Mouse (Mus musculus) midbrain, embryonic 13.5 days (tissue): Measurements from ENCODE around the gene Smad9. TPM values are rescaled to one million over a fixed set of nuclear protein-coding genes. Genes with fewer than 3 reads are reported as not detected.
A peak's percentile ranks its signal among the peaks of the same experiment; 100 is the strongest.

ENCODE experiments used
- ATAC-seq: fragments of 200-750 bp; cut with Nextera tagmentation; 2 replicates; pipeline ENCODE4 v1.8.0; 2017; ENCODE audit warnings: mild to moderate bottlenecking, moderate TSS enrichment, moderate library complexity
- H3K27ac ChIP-seq: fragments of 300-500 bp; sonication (generic); 2 replicates; pipeline ENCODE4 v1.5.1; 2015; ENCODE audit warnings: inconsistent platforms, mild to moderate bottlenecking, moderate library complexity
- H3K27me3 ChIP-seq: fragments of 300-500 bp; sonication (generic); 2 replicates; pipeline ENCODE4 v1.6.1; 2015; ENCODE audit warnings: mild to moderate bottlenecking, inconsistent platforms
- H3K36me3 ChIP-seq: fragments of 300-500 bp; sonication (generic); 2 replicates; pipeline ENCODE4 v1.6.1; 2015; ENCODE audit warnings: mild to moderate bottlenecking, inconsistent platforms
- H3K4me1 ChIP-seq: fragments of 300-500 bp; sonication (generic); replicated peaks from 2 replicates; pipeline ENCODE4 v1.6.1; 2015; ENCODE audit warnings: inconsistent platforms
- H3K4me2 ChIP-seq: fragments of 300-500 bp; sonication (generic); replicated peaks from 2 replicates; pipeline ENCODE4 v1.6.1; 2015; ENCODE audit warnings: moderate library complexity, mild to moderate bottlenecking, inconsistent platforms
- H3K4me3 ChIP-seq: fragments of 300-500 bp; sonication (generic); replicated peaks from 2 replicates; pipeline ENCODE4 v1.5.1; 2015; ENCODE audit warnings: mild to moderate bottlenecking, inconsistent platforms
- H3K9ac ChIP-seq: fragments of 300-500 bp; sonication (generic); replicated peaks from 2 replicates; pipeline ENCODE4 v1.6.1; 2015; ENCODE audit warnings: mild to moderate bottlenecking, inconsistent platforms
- H3K9me3 ChIP-seq: fragments of 300-500 bp; sonication (generic); 2 replicates; pipeline ENCODE4 v1.6.1; 2016; ENCODE audit warnings: mild to moderate bottlenecking, inconsistent platforms
- WGBS: fragments of 180-500 bp; shearing (Covaris S2); methylation state at CpG from one replicate; pipeline ENCODE4 v1.1.7; 2015; 5-methylcytosine and 5-hydroxymethylcytosine counted together
- polyA plus RNA-seq: library from polyadenylated mRNA; unstranded; fragments of >200 nt; fragmentation: Nextera tagmentation; extraction: Ambion mirVana; gene quantifications from 2 replicates; pipeline ENCODE4 v1.2.1, GENCODE M21; 2015

Smad9 gene
- polyA plus RNA-seq, 1 experiment from 2014 or later: 0.15 TPM

DNA sequence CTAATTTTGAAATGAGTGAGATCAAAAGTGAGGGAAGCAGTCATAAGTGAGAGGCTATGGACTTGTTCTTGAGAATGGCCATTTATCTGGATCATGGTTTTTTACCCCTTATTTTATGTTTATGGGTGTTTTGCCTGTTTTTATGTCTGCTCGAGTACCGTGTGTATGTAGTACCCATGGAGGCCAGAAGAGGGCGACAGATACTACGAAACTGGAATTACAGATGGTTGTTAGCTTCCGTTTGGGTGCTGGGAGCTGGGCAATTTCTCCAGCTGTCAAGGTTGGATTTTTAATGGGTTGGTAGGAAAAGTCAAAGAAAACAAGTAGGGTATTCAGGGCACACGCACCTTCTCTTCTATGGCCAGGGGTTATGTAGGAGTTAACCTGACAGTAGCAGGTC lies 38.4 kb downstream of the Smad9 start:
- Histone ChIP-seq H3K4me3 (no peak overlapping the region), H3K27ac (no peak overlapping the region), H3K4me1 (no peaks in the 10 kb centered on the region), H3K4me2 (no peak overlapping the region), H3K36me3 (no peaks in the 10 kb centered on the region), H3K9me3 (peaks cover 9% of the 10 kb centered on the region), H3K27me3 (no peaks in the 10 kb centered on the region), H3K9ac (no peak overlapping the region)
- WGBS: 85% methylated on average over 6 of the region's 6 CpGs
- no peak for ATAC-seq

DNA sequence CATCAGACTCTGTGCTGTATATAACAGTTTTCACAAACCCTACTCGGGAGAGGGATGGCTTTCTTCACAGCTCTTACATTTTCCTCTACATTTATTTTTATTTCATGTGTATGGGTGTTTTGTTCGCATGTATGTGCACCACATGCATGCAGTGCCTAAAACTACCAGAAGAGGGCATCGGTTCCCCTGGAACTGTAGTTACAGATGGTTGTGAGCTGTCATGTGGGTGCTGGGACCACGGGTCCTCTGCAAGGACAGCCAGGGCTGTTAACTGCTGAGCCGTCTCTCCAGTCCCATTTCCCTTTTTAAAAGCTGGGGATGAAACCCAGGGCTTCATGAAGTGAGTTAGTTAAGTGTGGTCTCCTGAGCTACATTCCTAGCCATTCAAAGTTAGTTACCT lies 40.0 kb downstream of the Smad9 start:
- Histone ChIP-seq H3K4me1 (no peaks in the 10 kb centered on the region), H3K9me3 (peaks cover 9% of the 10 kb centered on the region), H3K4me2 (no peak overlapping the region), H3K27ac (no peak overlapping the region), H3K27me3 (no peaks in the 10 kb centered on the region), H3K4me3 (no peak overlapping the region), H3K9ac (no peak overlapping the region), H3K36me3 (no peaks in the 10 kb centered on the region)
- ATAC-seq: no peak
- WGBS: 94% methylated on average over 5 of the region's 5 CpGs

DNA sequence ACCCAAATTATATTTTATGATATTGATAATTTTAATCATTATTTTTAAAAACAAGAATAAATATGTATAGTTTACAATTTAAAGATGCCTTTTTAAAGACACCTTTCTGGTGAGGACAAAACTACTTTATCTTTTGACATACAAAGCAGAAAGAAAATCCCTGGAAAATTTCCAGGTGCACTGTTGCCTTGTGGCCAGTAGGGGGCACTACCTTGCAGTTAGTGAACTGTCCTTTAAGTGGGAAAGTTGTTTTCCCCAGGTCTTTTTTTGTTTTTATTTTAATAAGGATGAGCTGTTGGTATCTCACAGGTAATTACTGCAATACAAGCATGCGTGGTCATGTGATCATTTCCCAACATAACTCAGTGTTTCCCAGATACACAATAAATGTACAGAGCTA lies 40.4 kb downstream of the Smad9 start:
- WGBS: 100% methylated on average over 1 of the region's 1 CpGs
- ATAC-seq: no peak

DNA sequence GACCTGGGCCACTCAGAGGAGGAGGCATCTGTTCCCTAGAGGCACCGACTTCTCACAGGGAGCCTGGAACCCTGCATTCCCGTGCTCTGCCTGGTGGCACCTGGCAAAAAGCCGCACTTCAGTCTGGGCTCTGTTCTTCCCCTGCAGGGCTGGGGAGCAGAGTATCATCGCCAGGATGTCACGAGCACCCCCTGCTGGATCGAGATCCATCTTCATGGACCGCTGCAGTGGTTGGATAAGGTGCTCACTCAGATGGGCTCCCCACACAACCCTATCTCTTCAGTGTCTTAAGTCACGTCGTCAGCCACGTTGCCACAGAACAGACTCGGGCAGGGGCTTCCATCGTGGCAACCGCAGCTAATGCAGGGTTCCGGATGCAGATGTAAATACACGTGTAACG lies 41.8 kb downstream of the Smad9 start:
- no peaks in the 10 kb centered on the region for H3K4me1 ChIP-seq
- 40% methylated on average over 16 of the region's 16 CpGs for WGBS
- H3K9me3 ChIP-seq: peaks cover 9% of the 10 kb centered on the region
- H3K27me3 ChIP-seq: no peaks in the 10 kb centered on the region
- H3K4me2 ChIP-seq: no peak overlapping the region
- H3K4me3 ChIP-seq: no peak overlapping the region
- H3K27ac ChIP-seq: no peak overlapping the region
- H3K36me3 ChIP-seq: no peaks in the 10 kb centered on the region
- peak; percentile 76; the same call in 1 of the 2 replicates for ATAC-seq
- no peak overlapping the region for H3K9ac ChIP-seq

More for the DNA sequence above, 40.4 kb downstream of the Smad9 start:
- Histone ChIP-seq H3K9ac (no peak overlapping the region), H3K27me3 (no peaks in the 10 kb centered on the region), H3K9me3 (peaks cover 9% of the 10 kb centered on the region), H3K27ac (no peak overlapping the region), H3K4me1 (no peaks in the 10 kb centered on the region), H3K36me3 (no peaks in the 10 kb centered on the region), H3K4me2 (no peak overlapping the region), H3K4me3 (no peak overlapping the region)

DNA sequence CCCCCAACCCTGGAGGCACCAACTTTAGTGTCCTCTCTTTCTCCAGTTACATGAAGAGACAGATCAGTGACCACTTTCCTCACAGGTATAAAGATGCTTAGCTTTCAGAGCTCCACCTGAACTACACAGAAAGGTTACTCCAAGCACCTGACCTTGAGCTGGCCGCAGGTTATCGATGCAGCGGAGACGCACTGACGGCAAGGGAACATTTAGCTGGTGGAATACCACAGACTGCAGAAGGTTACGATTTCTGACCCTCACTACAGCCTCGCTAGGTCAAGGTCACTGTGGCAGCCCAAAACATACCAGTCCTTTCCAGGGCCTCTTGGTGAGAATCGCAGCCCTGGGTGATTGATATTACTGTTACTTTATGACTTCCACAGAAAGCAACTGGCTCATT lies 48.3 kb downstream of the Smad9 start:
- Histone ChIP-seq H3K36me3 (peaks cover 17% of the 10 kb centered on the region), H3K9me3 (no peaks in the 10 kb centered on the region), H3K9ac (no peak overlapping the region), H3K4me1 (peaks cover 24% of the 10 kb centered on the region), H3K27ac (no peak overlapping the region), H3K4me3 (no peak overlapping the region), H3K27me3 (no peaks in the 10 kb centered on the region), H3K4me2 (no peak overlapping the region)
- no peak for ATAC-seq
- WGBS: 96% methylated on average over 8 of the region's 8 CpGs

DNA sequence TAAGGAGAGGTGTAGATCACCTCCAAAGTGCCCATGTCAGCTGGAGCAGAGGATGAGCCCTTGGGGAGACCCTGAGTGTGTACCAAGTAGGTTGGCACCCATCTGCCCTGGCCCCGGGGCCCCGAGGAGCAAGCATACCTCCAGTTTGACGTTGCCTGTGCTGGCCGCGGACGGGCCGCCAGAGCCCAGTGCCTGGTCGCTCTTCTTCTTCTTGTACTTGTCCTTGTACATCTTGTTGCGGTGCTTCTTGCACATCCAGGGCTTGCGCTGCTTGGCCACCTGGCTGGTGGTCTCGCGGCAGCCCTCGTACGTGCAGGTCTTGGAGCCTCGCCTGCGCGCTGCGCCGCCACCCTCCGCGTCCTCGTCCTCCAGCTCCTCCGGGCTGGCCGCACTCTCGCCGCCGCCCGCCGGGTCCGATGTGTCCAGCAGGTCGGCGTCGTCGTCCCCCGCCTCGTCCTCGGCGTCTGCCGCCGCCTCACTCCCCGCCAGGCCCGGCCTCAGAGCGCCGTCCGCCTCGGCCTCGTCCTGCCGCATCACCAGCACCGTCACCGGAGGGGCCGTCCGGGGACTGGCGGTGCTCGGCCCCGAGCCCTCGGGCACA lies 51.8 kb downstream of the Smad9 start:
- H3K4me3 ChIP-seq: peak overlapping the region; percentile 82
- under 1% methylated on average over 53 of the region's 56 CpGs for WGBS

DNA sequence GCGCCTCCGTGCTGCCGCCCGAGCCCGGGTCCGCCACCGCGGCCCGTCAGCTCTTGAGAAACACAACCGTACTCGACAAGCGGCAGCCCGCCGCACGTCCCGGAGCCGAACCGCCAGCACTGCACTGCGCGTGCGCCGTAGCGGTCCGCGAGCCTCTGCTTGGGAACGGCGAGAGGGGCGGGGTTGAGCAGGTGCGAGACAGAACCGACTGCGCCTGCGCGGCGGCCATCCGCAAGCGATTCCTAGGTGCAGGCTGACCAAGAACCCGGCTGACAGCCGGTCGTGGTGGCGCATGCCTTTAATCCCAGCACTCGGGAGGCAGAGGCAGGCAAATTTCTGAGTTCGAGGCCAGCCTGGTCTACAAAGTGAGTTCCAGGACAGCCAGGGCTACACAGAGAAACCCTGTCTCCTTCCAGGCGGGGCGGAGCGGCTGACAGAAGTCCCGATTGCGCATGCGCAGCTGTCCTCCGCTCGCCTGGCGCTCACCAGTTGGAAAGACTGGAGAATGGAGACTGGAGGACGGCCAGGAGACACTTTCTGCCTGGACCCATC lies 52.4 kb downstream of the Smad9 start, which contains the start of gene Rfxap:
Gene Rfxap (minus strand): TSS at position 126 of the 552 bp plus-strand sequence.
- H3K4me3 ChIP-seq: peak within 1 kb of the TSS; percentile 82
- peak within 1 kb of the TSS; percentile 90 for H3K9ac ChIP-seq
- peak within 1 kb of the TSS; percentile 97 for H3K4me2 ChIP-seq
- peaks cover 3% of the 10 kb centered on the region; the same call in 1 of the 2 replicates for H3K27me3 ChIP-seq
- under 1% methylated on average over 52 of the region's 52 CpGs for WGBS
- peak; percentile 95 for ATAC-seq
- H3K4me1 ChIP-seq: peaks cover 24% of the 10 kb centered on the region
- H3K27ac ChIP-seq: peak within 1 kb of the TSS; percentile 97
- H3K36me3 ChIP-seq: peaks cover 17% of the 10 kb centered on the region
- H3K9me3 ChIP-seq: no peaks in the 10 kb centered on the region

More for the DNA sequence above, 51.8 kb downstream of the Smad9 start:
- peak overlapping the region; percentile 97 for H3K27ac ChIP-seq
- peaks cover 3% of the 10 kb centered on the region; the same call in 1 of the 2 replicates for H3K27me3 ChIP-seq
- peaks cover 24% of the 10 kb centered on the region for H3K4me1 ChIP-seq
- H3K9me3 ChIP-seq: no peaks in the 10 kb centered on the region
- H3K36me3 ChIP-seq: peaks cover 17% of the 10 kb centered on the region
- H3K9ac ChIP-seq: peak overlapping the region; percentile 90
- ATAC-seq: no peak
- peak overlapping the region; percentile 97 for H3K4me2 ChIP-seq

DNA sequence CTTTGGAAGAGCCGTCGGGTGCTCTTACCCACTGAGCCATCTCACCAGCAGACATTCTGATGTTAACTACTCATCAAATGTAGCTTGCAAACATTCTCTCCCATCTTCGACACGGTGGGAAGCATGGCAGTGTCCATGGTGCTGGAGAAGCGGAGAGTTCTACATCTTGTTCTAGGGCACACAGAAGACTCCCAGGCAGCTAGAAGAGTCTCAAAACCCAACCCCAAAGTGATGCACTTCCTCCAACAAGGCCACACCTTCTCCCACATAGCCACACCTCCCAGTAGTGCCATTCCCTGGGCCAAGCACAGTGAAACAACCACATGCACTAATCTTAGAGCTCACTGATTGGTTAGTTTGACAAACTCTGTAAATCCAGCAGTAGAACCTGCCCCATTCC lies 53.7 kb downstream of the Smad9 start:
- peaks cover 5% of the 10 kb centered on the region for H3K36me3 ChIP-seq
- no peak for ATAC-seq
- no peak overlapping the region for H3K9ac ChIP-seq
- peaks cover 3% of the 10 kb centered on the region; the same call in 1 of the 2 replicates for H3K27me3 ChIP-seq
- 70% methylated on average over 5 of the region's 5 CpGs for WGBS
- H3K4me3 ChIP-seq: no peak overlapping the region
- H3K4me1 ChIP-seq: peaks cover 24% of the 10 kb centered on the region
- no peaks in the 10 kb centered on the region for H3K9me3 ChIP-seq
- no peak overlapping the region for H3K27ac ChIP-seq
- H3K4me2 ChIP-seq: no peak overlapping the region

DNA sequence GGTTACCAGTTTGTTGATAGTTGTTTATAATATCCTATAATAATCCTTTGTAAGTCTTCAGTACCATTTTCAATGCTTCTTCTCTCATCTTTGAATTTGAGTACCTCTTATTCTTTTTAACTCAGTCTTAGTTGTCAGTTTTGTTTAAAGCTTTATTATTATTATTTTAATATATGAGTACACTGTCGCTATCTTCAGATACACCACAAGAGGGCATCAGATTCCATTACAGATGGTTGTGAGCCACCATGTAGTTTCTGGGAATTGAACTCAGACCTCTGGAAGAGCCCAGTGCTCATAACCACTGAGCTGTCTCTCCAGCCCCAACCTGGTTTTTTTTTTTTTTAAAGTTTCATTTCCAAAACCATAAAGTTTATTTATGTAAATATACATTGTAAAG lies 56.2 kb downstream of the Smad9 start:
- H3K9me3 ChIP-seq: no peaks in the 10 kb centered on the region
- no peak for ATAC-seq
- no peak overlapping the region for H3K4me2 ChIP-seq
- no peaks in the 10 kb centered on the region for H3K36me3 ChIP-seq
- H3K27ac ChIP-seq: no peak overlapping the region
- H3K27me3 ChIP-seq: peaks cover 3% of the 10 kb centered on the region; the same call in 1 of the 2 replicates
- WGBS: 45% methylated on average over 1 of the region's 1 CpGs
- no peak overlapping the region for H3K9ac ChIP-seq
- H3K4me3 ChIP-seq: no peak overlapping the region
- H3K4me1 ChIP-seq: peaks cover 8% of the 10 kb centered on the region

DNA sequence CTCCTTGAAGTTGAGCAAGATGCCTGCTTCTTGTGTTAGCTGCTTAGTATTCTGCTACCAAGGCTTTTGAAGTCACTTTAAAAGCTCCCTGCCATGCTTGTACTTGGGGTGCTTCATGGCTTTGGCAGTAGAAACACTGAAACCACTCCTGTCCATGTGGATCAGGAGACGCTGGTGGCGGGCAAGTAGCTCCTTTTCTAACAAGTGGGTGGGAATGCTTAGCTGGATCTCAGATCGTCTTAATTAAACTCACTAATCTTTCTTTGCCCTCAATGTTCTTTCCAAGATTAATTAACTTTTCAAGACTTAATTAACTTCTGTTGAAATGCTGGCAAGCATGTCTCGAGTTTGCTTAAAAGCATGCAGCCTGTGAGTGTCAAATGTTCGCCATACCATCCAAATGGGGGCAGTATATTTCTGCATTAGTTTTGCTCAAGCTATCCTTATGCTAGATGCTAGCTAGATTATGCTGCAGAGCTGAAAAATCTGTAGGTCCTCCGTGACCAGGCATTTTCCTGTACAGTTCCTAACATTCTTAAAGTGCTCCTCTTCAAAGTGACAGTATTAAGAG lies 58.1 kb downstream of the Smad9 start:
- Histone ChIP-seq H3K9me3 (no peaks in the 10 kb centered on the region), H3K36me3 (no peaks in the 10 kb centered on the region), H3K27me3 (peaks cover 3% of the 10 kb centered on the region; the same call in 1 of the 2 replicates), H3K4me1 (no peaks in the 10 kb centered on the region), H3K9ac (no peak overlapping the region), H3K27ac (no peak overlapping the region), H3K4me3 (no peak overlapping the region), H3K4me2 (no peak overlapping the region)
- 59% methylated on average over 6 of the region's 6 CpGs for WGBS
- no peak; the same call in 1 of the 2 replicates for ATAC-seq

DNA sequence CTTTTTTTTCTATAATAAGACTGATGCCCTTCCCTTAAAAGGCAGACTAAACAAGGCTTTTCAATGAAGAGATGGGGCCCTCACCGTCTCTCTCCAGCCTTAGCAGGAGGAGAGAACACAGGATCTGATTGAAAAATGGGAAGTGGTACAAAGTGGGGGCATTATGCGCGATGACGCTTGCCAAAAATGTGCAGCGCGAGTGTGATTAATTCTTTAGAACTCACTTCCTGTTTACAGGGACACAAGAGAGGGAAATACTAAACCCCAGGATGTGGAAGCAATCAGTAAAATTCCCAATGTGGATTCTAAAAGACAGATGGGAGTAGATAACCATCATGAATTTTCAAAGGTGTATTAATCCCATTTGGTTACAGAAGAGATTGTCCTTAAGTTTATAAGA lies 59.2 kb downstream of the Smad9 start:
- H3K27me3 ChIP-seq: no peaks in the 10 kb centered on the region
- no peaks in the 10 kb centered on the region for H3K36me3 ChIP-seq
- H3K4me2 ChIP-seq: no peak overlapping the region
- 80% methylated on average over 6 of the region's 6 CpGs for WGBS
- no peak for ATAC-seq
- no peaks in the 10 kb centered on the region for H3K4me1 ChIP-seq
- H3K9me3 ChIP-seq: no peaks in the 10 kb centered on the region
- H3K27ac ChIP-seq: no peak overlapping the region
- H3K4me3 ChIP-seq: no peak overlapping the region
- H3K9ac ChIP-seq: no peak overlapping the region

DNA sequence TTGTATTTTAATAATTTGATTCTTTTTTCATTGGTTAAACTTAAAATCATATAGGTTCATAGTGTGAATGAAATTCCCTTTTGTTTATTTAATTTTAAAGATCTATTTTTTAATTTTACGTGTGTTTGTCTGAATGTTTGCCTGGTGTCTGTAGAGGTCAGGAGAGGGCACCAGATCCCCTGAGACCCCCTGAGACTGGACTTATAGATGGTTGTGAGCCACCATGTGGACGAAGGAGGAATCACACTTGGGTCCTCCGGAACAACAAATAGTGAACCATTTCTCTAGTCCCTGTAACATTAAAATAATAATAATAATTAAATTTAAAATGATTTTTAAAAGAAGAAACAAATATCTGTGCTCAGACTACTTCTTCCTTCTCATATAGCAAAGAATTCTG lies 59.9 kb downstream of the Smad9 start:
- H3K27ac ChIP-seq: no peak overlapping the region
- WGBS: 31% methylated on average over 3 of the region's 3 CpGs
- no peaks in the 10 kb centered on the region for H3K36me3 ChIP-seq
- no peaks in the 10 kb centered on the region for H3K27me3 ChIP-seq
- ATAC-seq: no peak
- H3K4me2 ChIP-seq: no peak overlapping the region
- H3K4me3 ChIP-seq: no peak overlapping the region
- H3K4me1 ChIP-seq: no peaks in the 10 kb centered on the region
- H3K9me3 ChIP-seq: no peaks in the 10 kb centered on the region
- no peak overlapping the region for H3K9ac ChIP-seq
